Mouse (Mus musculus) retina, postnatal 1 day (tissue): Measurements from ENCODE around the gene A730071L15Rik.

ENCODE experiments used
- DNase-seq: peaks from one replicate; pipeline ENCODE4 v3.0.0-alpha.2; 2012

The A730071L15Rik gene

DNA sequence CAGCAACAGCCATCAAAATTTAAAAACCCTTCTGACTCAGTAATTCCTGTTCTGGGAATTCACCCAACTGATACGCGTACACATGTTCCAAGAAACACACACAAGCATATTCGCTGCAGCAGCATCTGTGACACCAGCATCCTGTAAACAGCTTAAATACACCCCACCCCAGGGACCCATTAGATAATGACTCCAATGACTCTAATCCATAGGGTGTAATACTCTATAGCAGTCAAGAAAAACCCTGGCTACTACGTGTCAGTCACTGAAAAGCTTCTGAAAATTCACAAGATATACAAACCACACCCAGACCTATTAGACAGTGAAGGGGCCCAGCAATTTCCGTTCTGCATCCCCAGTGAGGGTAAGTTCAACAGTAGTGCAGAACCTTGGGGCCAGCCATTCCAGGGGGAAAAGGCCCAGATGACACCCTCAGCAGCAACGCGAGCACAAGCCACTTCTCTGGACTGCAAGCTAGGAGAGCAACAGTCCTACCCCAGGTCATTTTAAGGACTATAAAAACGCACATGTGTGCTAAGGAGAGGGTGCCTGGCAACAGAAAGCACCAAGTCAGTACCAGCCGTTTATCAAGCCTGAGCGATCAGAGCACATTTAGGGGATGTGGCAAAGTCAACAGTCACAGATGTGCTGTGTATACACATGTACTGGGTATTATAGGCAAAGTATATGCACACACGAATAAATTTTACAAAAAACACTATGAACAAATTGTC, 15.5 kb upstream of the A730071L15Rik start:
- DNase-seq, result peak; percentile 12

GRCm38 (mm10) chr11:6187399-6187798, 12.4 kb upstream of the A730071L15Rik start:
- DNase-seq, result no peak

DNA sequence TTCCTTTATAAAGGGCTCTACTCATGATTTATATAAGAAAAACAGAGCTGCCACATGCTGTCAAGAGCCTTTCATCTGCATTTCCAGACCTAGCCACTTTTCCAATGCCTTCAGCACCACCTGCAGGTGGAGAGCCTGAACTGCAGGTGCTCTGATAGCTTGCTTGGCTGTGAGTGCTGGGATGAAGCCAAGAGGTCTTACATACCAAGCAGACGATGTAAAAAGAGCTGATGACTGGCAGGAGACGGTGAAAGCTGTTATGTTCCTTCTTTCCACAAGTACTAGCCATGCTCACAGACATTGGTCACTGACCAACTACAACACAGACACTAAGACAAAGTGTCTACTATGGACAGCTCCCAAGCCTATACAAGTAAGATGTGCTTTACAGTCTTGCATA, 12.0 kb upstream of the A730071L15Rik start:
- peak; percentile 91 for DNase-seq

DNA sequence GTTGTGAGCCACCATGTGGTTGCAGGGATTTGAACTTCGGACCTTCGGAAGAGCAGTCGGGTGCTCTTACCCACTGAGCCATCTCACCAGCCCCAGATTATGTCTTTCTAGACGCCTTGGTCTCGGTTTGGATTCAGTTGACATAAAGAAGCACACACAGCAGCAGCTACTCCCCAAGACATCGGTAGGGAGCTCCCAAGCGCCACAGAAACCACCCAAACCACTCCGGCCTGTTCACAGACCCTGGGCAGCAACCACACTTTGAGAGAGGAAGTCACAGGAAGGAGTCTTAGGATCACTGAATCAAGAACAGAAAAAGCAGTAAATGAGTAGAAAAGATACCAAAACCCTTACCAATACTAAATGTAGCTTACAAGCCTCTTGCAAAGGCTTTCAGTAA, 3.0 kb upstream of the A730071L15Rik start:
- DNase-seq, result no peak

DNA sequence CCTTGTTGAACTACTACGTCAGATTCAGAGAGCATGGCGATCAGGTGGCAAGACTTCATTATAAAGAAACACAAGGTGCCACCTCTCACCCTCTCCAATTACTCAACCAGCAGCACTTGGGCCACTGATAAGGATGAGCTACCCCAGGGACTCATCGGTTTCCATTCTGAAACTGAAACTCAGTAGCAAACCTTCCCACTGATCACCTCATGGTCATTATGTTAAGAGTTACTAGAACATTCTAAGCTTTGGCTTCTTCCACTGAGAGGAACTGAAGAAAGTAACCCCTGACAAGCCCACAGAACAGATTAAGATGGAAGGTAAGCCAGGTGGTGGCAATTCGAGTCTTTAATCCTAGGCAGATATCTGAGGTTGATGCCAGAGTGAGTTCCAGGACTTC, 1.4 kb upstream of the A730071L15Rik start:
- no peak for DNase-seq

GRCm38 (mm10) chr11:6200087-6200569, 299 bp downstream of the A730071L15Rik start, which contains the start of gene Nudcd3:
Gene Nudcd3 (minus strand): TSS chr11:6200415.
- DNase-seq, result peak; percentile 95

DNA sequence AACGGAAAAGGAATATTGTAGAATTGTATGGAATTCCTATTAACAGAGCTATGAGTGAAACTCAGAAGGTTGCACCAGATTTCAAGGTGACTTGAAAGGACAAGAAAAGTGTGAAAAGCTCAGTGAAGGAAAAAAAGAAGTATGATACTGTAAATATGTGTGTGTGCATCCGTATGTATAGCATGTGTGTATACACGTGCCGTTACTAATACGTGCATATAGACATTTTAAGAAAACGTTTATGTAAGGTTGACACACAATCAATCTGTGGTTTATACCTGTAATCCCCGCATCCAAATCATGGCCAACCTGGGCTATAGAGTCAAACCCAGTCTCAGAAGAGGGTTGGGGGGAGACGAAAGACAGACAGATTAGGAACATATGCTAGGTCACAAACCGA, 741 bp downstream of the A730071L15Rik start:
- no peak for DNase-seq

DNA sequence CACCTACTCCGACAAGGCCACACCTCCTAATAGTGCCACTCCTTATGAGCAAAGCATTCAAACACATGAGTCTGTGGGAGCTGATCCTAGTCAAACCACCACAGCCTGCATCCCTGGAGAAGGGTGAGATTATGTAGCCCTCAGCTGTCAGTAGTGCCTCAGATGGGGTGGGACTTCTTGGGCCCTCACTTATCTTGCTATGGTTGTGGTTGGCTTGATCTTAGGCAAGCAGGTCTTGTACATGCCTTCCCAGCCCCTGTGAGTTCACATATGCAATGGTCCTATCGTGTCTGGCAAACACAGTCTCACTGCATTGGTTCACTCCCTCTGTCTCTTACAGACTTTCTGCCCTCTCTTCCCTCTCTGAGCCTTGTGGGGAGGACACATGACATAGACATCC, 7.3 kb downstream of the A730071L15Rik start:
- no peak for DNase-seq

DNA sequence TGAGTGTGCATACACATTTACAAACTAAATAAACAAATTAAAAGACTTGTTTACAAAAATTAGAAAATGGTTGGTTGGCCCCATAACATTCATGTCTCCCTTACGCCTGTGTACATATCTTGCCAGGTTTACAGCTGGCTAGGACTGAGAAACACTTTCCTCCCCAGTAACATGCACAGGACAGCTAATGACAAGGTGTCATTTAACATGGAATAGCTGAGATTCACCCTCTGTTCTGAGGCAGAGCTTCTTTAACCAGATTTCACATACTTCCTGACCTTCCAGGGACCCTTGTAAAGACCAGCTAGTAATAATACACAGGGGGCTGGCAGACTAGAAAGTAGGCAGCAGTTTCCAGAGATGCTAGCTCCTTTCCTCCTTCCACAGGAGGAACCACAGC, 8.3 kb downstream of the A730071L15Rik start:
- DNase-seq, result no peak

DNA sequence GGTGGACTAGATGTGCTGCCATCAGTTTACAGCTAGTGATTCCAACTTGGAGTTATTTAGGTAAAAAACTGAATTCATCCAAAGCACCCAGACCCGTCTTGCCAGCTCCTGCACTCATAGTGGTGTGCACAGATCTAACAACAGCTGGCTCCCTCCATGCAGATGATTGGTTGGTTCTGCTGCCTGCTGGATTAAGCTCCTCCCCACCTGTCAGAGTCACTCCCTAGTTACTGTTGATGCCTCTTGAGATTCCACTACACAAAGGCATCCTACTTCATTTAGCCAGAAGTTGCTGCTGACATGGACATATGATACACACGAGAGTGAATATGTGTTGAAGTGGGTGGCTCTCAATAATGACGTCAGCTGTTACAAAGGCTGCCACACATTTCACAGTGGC, 17.0 kb downstream of the A730071L15Rik start:
- peak; percentile 23 for DNase-seq

DNA sequence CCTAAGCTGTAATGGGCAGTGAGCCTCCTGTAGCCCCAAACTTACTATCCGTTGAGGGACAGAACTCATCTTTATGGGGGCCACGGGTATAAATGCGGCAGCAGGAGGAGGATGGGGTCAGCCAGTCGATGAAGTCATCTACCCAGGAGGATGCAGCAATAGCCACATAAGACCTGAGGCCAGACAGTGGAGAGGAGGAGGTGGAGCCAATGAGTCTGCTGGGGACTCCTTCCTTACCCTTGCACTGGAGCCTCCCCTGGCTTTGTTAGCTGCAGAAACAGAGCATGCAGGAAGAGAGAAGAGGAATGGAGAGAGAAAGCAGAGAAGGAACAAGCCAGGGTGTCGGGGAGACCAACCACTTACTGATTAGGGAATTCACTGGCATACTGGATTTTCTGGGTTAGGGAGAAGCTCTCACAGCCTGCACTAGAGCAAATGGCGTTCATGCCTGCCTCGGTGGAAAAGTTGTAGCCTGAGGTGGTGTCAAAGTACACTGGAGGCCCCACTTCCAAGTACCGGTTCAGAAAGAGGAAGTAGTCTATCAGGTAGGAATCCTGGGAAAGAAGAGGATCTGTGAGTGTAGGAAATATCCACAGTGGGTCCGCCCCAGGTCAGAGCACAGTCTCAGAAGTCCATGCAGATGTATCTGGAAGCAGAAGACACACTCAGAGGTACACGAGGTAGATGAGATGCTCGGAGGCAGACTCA, 18.5 kb downstream of the A730071L15Rik start:
- no peak for DNase-seq

- no peak for DNase-seq
These were observed 20.1 kb downstream of the A730071L15Rik start for GRCm38 (mm10) chr11:6219967-6220366.

DNA sequence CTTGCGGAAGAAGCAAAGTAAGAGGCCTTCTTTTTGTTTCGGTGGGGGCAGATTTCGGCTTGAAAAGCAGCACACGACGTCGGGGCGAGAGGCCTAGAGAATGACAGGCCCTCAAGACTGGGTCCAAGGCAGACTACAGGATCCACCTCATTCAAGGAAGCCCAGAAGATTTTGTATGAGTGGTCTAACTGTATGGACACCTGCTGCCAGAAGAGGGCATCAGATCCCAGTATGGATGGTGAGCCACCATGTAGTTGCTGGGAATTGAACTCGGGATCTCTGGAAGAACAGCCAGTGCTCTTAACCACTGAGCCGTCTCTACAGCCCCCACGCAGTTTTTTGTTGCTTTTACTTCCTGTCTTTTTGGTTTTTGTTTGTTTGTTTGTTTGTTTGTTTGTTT, 22.4 kb downstream of the A730071L15Rik start:
- no peak for DNase-seq

GRCm38 (mm10) chr11:6224541-6225229, 24.9 kb downstream of the A730071L15Rik start:
- no peak for DNase-seq

GRCm38 (mm10) chr11:6230012-6230411, 30.2 kb downstream of the A730071L15Rik start, which contains the start of gene Npc1l1:
Gene Npc1l1 (minus strand): TSS chr11:6230143.
- no peak for DNase-seq

DNA sequence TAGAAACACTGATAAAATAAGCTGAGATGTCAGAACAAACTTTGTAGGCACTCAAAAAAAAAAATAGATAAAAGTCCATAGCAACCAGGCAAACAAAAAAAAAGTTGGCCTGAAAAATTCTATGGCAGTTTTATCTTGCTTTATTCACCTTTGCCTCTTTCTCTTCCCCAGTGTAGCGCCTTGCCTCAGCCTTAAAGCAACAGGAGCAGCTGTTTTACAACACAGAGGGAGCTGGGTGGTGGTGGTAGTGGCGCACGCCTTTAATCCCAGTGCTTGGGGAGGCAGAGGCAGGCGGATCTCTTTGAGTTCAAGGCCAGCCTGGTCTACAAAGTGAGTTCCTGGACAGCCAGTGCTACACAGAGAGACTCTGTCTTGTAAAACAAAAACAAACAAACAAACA, 33.2 kb downstream of the A730071L15Rik start:
- DNase-seq, result no peak

- DNase-seq, result no peak
These were observed 44.9 kb downstream of the A730071L15Rik start for GRCm38 (mm10) chr11:6244707-6245106.
